Mouse (Mus musculus): ENCODE measurements around the gene Nrarp. TPM values are rescaled to one million over a fixed set of nuclear protein-coding genes. Genes with fewer than 3 reads are reported as not detected.
A peak's percentile ranks its signal among the peaks of the same experiment; 100 is the strongest.

Nrarp gene
- total RNA-seq (2021): 10 to 100 TPM; 21.3 to 21.5 TPM

GRCm38 (mm10) chr2:25180478-25180903 lies at the start of gene Nrarp:
Nrarp (plus strand) TSS chr2:25180758.
- DNase-seq: peak; percentile 93 to 95

GRCm38 (mm10) chr2:25131601-25132000 lies 49.0 kb upstream of the Nrarp start:
- no peak for DNase-seq

- DNase-seq: no peak
Measured at GRCm38 (mm10) chr2:25137832-25138231, 42.7 kb upstream of the Nrarp start.

GRCm38 (mm10) chr2:25141185-25141584 lies 39.4 kb upstream of the Nrarp start:
- DNase-seq: no peak

- DNase-seq: no peak
Measured at GRCm38 (mm10) chr2:25141921-25142320, 38.6 kb upstream of the Nrarp start.

- DNase-seq: no peak
Measured at GRCm38 (mm10) chr2:25145346-25145745, 35.2 kb upstream of the Nrarp start.

- DNase-seq: no peak
Measured at GRCm38 (mm10) chr2:25147398-25147797, 33.2 kb upstream of the Nrarp start.

- no peak for DNase-seq
Measured at GRCm38 (mm10) chr2:25147892-25148291, 32.7 kb upstream of the Nrarp start.

GRCm38 (mm10) chr2:25149643-25150042 lies 30.9 kb upstream of the Nrarp start:
- no peak for DNase-seq

GRCm38 (mm10) chr2:25151280-25151956 lies 29.1 kb upstream of the Nrarp start:
- no peak for DNase-seq

GRCm38 (mm10) chr2:25156177-25156576 lies 24.4 kb upstream of the Nrarp start:
- DNase-seq: no peak

GRCm38 (mm10) chr2:25156990-25157389 lies 23.6 kb upstream of the Nrarp start:
- no peak for DNase-seq

GRCm38 (mm10) chr2:25157655-25158054 lies 22.9 kb upstream of the Nrarp start:
- DNase-seq: no peak

- DNase-seq: no peak
Measured at GRCm38 (mm10) chr2:25167481-25167880, 13.1 kb upstream of the Nrarp start.

- no peak for DNase-seq
Measured at GRCm38 (mm10) chr2:25167919-25168664, 12.5 kb upstream of the Nrarp start.

- no peak for DNase-seq
Measured at GRCm38 (mm10) chr2:25168665-25168978, 11.9 kb upstream of the Nrarp start.

- DNase-seq: no peak
Measured at GRCm38 (mm10) chr2:25169778-25170177, 10.8 kb upstream of the Nrarp start.

GRCm38 (mm10) chr2:25170326-25171100 lies 10.0 kb upstream of the Nrarp start:
- no peak for DNase-seq

GRCm38 (mm10) chr2:25171101-25171768 lies 9.3 kb upstream of the Nrarp start:
- DNase-seq: no peak

GRCm38 (mm10) chr2:25171769-25172153 lies 8.8 kb upstream of the Nrarp start:
- peak in 1 of 2 experiments; percentile 67 for DNase-seq

GRCm38 (mm10) chr2:25172629-25173028 lies 7.9 kb upstream of the Nrarp start:
- no peak for DNase-seq

GRCm38 (mm10) chr2:25173821-25174220 lies 6.7 kb upstream of the Nrarp start:
- DNase-seq: no peak
